Mouse (Mus musculus): ENCODE results near the gene Fam177a.
"Not testable (repeated sequence)": the region's sequence is repeated elsewhere in the genome, so short reads cannot be mapped to it uniquely, and the experiment has no call there.

DNA sequence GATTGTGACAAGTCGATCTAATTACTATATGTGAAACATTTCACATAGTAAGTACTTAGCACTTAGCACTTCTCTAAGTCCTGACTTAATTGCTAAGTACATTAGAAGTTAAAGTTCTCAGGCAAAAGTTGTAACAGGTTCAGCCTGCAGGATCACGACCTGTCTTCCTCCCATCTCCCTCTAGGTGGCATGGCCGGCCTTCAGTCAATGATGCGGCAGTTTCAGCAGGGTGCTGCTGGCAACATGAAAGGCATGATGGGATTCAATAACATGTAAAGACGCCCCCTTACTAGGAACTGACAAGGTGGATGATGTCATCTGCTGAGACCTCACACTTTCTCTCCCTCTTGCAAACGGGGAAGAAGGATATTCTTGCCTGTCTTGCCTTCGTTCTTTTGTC lies 11.7 kb upstream of the Fam177a start:
- TF ChIP-seq CTCF, EP300 (IDR thresholded peaks at IDR 0.05; ENCODE audit: low read depth): not testable (repeated sequence)

Data from liver, embryonic 14.5 days (tissue).